Mouse (Mus musculus) cerebellum, adult (tissue): Measurements from ENCODE around the gene Cep128.

ENCODE experiments used
- ATAC-seq: cut with Nextera tagmentation; 2 replicates; pipeline ENCODE4 v1.9.2; 2017; ENCODE audit warnings: mild to moderate bottlenecking, moderate library complexity, mixed read lengths; ENCODE audit not compliant: insufficient number of reproducible peaks, low FRiP score, low TSS enrichment

The Cep128 gene

DNA sequence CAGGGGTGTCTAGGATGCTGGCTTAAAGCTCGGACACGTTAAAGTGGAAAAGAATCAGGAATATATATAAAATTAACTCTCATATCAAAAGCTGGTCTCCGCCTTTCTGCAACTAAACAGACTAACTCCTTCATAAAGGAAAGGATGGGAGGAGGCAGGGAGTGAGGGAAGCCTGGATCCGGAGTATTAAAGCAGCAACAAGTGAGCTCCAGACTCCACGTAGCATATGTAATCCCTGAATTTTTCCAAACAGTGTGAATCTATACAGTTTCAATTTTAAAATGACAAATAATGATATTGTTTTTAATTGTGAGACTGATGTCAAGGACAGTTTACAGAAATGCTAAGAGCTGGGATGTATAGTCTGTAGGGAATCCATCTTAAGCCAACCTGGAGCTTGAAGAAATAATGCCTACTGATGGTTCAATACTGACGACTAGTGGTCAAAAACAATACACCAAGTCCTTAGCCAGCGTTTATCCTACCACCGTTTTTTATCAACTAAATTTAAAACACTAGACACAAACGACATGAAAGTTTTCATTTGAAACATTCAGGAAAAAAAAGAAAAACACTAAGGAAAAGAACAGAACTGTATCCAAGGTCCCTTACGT is 70.1 kb downstream of the Cep128 start:
- ATAC-seq: peak; percentile 82

GRCm38 (mm10) chr12:91312591-91312990 is 71.6 kb downstream of the Cep128 start:
- no peak for ATAC-seq

DNA sequence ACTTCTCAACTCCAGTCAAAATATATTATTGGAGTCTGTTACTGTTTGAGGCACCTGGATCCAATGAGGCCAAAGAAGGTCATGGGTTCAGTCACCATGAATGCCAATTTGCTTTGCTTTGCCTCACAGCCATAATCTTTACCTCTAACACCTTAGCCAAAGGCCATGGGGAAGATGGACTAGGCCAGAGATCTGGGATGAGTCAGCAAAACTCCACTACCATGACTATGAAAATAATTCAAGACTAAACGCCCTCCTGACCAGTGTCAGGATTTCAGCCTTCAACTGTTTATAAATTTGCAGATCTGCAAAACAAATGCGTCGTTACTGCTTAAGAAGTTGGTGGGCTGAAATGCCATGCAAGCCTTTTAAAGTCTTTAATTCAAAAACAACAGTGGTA is 76.5 kb downstream of the Cep128 start:
- ATAC-seq: no peak

DNA sequence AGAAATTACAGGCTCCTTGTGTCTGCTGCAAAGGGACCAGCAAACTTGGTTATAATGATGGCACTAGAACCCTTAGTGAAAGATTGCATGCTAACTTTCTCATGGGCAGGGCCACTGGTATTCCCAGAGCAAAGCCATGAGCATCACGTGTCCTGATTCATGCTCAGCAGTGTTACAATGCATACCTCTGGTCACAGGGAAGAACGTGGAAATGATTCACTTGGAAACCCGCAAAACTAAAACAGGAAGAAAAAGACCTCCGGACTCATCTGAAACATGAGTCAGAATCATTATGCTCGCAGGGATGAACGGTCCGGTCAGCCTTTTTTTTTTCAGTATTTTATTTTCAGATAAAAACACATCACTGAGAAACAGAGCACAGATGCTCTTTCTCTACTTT is 78.4 kb downstream of the Cep128 start:
- ATAC-seq: no peak

GRCm38 (mm10) chr12:91305038-91305437 is 79.2 kb downstream of the Cep128 start:
- ATAC-seq: no peak

DNA sequence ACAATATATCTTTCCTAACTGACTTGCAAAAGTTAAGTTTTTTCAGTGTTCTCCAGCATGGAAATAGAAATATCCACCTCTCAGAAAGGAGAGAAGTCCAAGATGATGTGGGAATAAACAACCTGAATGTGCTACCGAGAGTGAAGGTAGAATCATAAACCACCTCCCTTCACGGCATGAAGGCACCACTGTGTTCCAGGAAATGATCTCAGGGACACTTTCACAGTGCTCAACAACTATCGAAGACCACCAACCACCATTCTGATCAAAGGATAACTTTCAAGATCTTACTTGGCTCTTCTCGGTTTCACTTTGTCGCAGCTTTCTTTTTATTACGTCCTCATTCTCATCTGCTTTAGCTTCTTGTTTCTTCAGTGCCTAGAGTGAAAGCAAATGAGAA is 85.5 kb downstream of the Cep128 start:
- no peak for ATAC-seq

- no peak for ATAC-seq
These were observed 88.3 kb downstream of the Cep128 start for GRCm38 (mm10) chr12:91295870-91296269.

DNA sequence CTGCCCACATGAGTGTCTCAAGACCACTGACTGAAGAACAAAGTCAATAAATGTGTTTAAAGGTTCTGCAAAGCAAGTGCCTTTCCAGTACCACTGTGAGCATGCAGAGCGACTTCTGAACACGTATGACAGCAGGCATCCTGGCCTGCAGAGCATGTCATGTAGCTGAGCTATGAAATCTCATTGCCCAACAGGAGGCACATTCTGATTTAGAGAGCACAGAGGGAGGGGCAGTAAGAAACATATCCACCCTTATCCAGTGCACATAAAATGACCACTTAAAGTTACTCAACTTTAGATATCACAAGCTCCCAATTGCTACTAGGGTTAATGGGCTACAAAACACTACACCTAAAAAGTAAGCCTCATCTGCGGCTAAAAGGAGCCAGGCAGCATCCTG is 88.8 kb downstream of the Cep128 start:
- ATAC-seq: no peak

- no peak for ATAC-seq
These were observed 110.3 kb downstream of the Cep128 start for GRCm38 (mm10) chr12:91273936-91274335.

GRCm38 (mm10) chr12:91269634-91270033 is 114.6 kb downstream of the Cep128 start:
- ATAC-seq: no peak

GRCm38 (mm10) chr12:91268974-91269373 is 115.2 kb downstream of the Cep128 start:
- no peak for ATAC-seq

- no peak for ATAC-seq
These were observed 118.2 kb downstream of the Cep128 start for GRCm38 (mm10) chr12:91266014-91266413.

- ATAC-seq: no peak
These were observed 118.7 kb downstream of the Cep128 start for GRCm38 (mm10) chr12:91265462-91265861.

DNA sequence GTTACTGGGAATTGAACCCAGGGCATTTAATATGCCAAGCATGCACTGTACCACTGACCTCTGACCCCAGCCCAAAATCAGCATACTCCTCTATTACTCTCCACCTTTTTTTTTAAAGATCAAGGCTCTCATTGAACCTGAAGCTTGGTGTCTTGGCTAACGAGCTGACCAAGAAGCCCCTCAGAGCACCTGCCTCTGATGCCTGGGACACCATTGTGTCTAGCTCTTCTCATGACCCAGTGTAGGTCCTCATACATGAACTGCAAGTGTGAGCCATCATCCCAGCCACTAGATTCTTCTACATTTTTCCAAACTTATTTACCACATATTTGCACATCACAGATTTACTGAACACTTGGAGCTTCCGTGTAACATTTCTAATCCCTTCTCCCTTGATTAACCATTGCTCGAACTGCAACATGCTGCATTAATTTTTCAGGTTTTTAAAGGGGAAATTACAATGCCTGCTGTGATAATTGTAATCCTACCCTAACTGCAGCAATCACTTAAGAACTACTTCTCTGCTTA is 119.3 kb downstream of the Cep128 start:
- ATAC-seq: no peak

GRCm38 (mm10) chr12:91263705-91264104 is 120.5 kb downstream of the Cep128 start:
- ATAC-seq: no peak

DNA sequence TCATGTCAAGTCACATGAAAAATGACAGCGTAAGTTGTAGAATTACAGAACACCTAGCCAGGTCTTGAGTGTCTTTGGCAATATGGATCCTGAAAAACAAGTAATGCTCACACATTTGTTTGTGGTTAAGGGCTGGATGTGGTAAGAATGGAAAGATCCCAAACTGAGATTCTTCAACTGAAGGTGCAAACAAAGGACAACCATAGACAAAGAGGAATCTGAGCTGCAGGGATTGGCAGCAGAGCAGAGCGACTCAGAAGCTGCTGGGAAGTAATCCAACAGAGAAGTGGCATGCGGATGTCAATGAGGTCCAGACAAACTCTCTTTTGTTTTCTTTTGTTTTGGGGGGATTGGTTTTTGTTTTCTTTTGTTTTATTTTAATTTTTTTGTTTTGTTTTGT is 121.4 kb downstream of the Cep128 start:
- ATAC-seq: no peak

DNA sequence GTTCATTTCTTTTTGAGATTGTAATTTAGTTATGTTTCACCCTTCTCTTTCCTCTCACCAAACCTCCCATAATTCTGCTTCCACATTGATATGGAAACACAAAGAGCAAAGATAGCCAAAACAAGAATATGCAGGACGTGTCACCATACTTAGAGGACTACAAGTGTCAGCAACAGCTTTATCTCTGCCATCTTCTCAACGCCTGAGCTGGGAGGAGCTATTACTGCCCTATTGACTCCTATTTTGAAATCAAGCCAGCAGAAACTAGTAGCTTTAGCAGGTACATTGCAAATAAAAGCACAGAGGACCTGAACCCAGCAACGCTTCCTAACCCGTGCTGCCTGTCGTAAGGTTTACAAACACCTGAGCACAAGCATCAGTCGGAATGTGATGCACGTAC is 127.9 kb downstream of the Cep128 start:
- no peak for ATAC-seq

DNA sequence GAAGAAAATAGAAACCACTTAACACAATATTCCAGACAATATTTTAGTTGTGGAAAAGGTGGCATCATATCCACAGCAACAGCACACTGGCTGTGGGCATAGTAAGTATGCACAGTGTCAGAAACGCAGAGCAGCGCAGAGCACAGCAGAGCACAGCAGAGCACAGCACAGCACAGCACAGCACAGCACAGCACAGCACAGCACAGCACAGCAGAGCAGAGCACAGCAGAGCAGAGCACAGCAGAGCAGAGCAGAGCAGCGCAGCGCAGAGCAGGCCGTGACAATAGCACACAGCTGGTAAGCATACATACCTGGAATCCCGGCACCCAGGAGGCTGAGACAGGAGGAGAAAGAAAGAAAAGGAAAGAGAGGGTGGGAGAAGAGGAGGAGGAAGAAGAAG is 129.4 kb downstream of the Cep128 start:
- ATAC-seq: peak; percentile 74; the same call in 1 of the 2 replicates

DNA sequence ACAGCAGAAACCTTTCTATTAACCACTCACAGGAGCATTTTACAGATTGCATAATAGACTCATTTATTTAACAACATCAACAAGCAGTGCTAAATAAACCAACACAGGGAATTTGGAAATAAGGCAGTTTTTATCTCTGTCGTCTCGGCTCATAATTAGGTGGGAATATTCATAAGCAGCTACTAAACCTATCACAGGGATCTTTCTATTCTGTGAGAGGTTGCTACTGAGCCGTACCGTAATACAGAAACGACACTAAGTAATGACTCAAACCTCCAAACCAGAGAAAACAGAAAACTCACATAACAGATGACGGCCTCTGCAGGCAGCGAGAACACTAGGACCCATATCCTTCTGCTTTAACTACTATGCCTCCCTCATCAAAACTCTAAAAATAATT is 163.6 kb downstream of the Cep128 start:
- no peak for ATAC-seq

DNA sequence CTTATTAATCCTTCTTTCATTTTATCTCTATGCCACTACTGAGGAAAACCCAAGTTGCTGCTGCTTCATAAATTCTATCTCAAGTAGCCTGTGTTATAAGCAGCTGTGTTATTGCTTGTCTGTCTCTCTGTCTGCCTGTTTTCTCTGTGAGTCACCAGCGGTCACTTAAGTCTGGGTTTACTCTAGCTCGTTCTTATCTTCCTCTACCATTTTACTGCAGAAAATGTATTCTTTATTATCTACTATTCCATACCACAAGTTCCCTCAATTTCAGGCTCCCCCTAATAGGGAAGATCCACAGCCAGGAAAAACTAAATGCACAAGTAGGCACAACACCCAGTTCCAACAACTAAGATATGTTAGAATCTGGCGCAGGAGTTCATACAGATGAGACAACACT is 178.7 kb downstream of the Cep128 start:
- ATAC-seq: no peak

GRCm38 (mm10) chr12:91204330-91204729 is 179.9 kb downstream of the Cep128 start:
- no peak for ATAC-seq

DNA sequence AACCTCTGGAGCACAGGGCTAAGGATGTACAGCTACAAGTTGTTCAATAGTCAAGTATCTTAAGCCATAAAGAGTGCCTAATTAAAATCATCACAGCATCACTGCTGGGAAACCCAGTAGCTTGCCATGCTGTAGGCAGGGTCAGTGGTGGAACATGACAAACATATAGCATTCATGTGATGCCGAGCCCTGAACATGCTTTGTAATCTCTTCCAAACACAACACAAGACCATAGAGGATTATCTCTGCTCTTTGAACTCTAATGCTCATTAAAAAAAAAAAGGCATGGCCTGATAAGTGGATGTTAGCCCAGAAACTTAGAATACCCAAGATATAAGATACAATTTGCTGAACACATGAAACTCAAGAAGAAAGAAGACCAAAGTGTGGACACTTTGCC is 181.7 kb downstream of the Cep128 start:
- no peak for ATAC-seq

DNA sequence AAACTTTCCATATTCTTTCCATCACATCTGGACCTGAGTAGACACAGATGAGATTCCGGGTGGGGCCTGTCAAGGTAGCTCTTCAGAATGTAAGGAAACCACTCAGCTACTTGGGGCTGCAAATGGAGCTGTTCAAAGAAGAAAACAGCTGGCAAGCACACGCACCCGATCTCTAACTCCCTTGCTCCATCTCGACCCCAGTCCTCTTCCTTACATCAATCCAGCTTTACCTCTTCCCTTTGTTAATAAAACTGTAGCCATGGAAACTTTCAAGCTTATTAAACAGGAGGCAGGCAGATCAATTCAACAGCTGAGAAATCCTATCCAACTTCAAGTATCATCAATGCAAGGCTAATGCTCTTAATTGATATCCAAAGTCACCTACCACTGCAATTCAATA is 195.1 kb downstream of the Cep128 start:
- no peak for ATAC-seq
